Mouse (Mus musculus) liver, postnatal 0 days (tissue): ENCODE data around the gene Scamp4. TPM values are rescaled to one million over a fixed set of nuclear protein-coding genes. Genes with fewer than 3 reads are reported as not detected.

Experiments
- ATAC-seq: fragments of 200-750 bp; cut with Nextera tagmentation; 2 replicates; pipeline ENCODE4 v1.8.0; 2017; ENCODE audit warnings: mild to moderate bottlenecking, moderate library complexity
- DNase-seq: peaks from one replicate; pipeline ENCODE4 v3.0.0-alpha.2; 2016
- H3K27ac ChIP-seq: fragments of 300-500 bp; sonication (generic); 2 replicates; pipeline ENCODE4 v1.5.1; 2014; ENCODE audit warnings: antibody characterized with exemption, moderate library complexity, mild to moderate bottlenecking, low read depth
- H3K27me3 ChIP-seq: fragments of 300-500 bp; sonication (generic); 2 replicates; pipeline ENCODE4 v1.6.1; 2014; ENCODE audit warnings: low read length, control low read depth, mixed read lengths; ENCODE audit not compliant: insufficient read depth
- H3K36me3 ChIP-seq: fragments of 300-500 bp; sonication (generic); replicated peaks from 2 replicates; pipeline ENCODE4 v1.6.1; 2014; ENCODE audit warnings: mild to moderate bottlenecking, control low read depth, low read length, moderate library complexity, mixed read lengths; ENCODE audit not compliant: insufficient read depth
- H3K4me1 ChIP-seq: fragments of 300-500 bp; sonication (generic); 2 replicates; pipeline ENCODE4 v1.6.1; 2014; ENCODE audit warnings: antibody characterized with exemption, mild to moderate bottlenecking, control low read depth; ENCODE audit not compliant: insufficient read depth
- H3K4me2 ChIP-seq: fragments of 300-500 bp; sonication (generic); 2 replicates; pipeline ENCODE4 v1.6.1; 2014; ENCODE audit warnings: low read depth, mild to moderate bottlenecking, low read length, moderate library complexity, mixed read lengths
- H3K4me3 ChIP-seq: fragments of 300-500 bp; sonication (generic); 2 replicates; pipeline ENCODE4 v1.5.1; 2014; ENCODE audit warnings: low read depth, low read length
- H3K9ac ChIP-seq: fragments of 300-500 bp; sonication (generic); replicated peaks from 2 replicates; pipeline ENCODE4 v1.6.1; 2014; ENCODE audit warnings: mild to moderate bottlenecking, moderate library complexity
- H3K9me3 ChIP-seq: fragments of 300-500 bp; sonication (generic); 2 replicates; pipeline ENCODE4 v1.6.1; 2016; ENCODE audit warnings: mild to moderate bottlenecking, control low read depth, low read length, mixed read lengths
- CTCF ChIP-seq: sonication (generic); IDR thresholded peaks from 2 replicates; pipeline ENCODE4 v1.5.1; 2016; ENCODE audit warnings: antibody characterized with exemption, low read depth
- EP300 ChIP-seq: IDR thresholded peaks from 2 replicates; pipeline ENCODE4 v1.6.1; 2016; ENCODE audit warnings: antibody characterized with exemption, low read depth, mild to moderate bottlenecking
- WGBS: fragments of 180-500 bp; shearing (Covaris S2); extraction: QIAGEN DNeasy Blood & Tissue Kit; methylation state at CpG from one replicate; pipeline ENCODE4 v1.1.7; 2014; ENCODE audit not compliant: insufficient replicate concordance; 5-methylcytosine and 5-hydroxymethylcytosine counted together
- polyA plus RNA-seq: library from polyadenylated mRNA; unstranded; fragments of >200 nt; fragmentation: Nextera tagmentation; extraction: Ambion mirVana; gene quantifications from 2 replicates; pipeline ENCODE4 v1.2.1, GENCODE M21; 2015

Gene Scamp4
- polyA plus RNA-seq, 1 experiment from 2014 or later, result 29.2 TPM

- Histone ChIP-seq H3K4me1 (peaks cover 72% of the 10 kb centered on the region), H3K27ac (peak overlapping the region; percentile 91), H3K9ac (peak overlapping the region; percentile 55), H3K36me3 (peaks cover 6% of the 10 kb centered on the region; the same call in 1 of the 2 replicates), H3K27me3 (no peaks in the 10 kb centered on the region), H3K4me2 (peak overlapping the region; percentile 99), H3K4me3 (peak overlapping the region; percentile 46), H3K9me3 (no peaks in the 10 kb centered on the region)
- 13% methylated on average over 29 of the region's 30 CpGs for WGBS
- ATAC-seq (peak; percentile 18), DNase-seq (peak; percentile 54)
- TF ChIP-seq EP300 (no peak), CTCF (peak; percentile 39)
These were observed 31.5 kb upstream of the Scamp4 start for GRCm38 (mm10) chr10:80570871-80571836.

DNA sequence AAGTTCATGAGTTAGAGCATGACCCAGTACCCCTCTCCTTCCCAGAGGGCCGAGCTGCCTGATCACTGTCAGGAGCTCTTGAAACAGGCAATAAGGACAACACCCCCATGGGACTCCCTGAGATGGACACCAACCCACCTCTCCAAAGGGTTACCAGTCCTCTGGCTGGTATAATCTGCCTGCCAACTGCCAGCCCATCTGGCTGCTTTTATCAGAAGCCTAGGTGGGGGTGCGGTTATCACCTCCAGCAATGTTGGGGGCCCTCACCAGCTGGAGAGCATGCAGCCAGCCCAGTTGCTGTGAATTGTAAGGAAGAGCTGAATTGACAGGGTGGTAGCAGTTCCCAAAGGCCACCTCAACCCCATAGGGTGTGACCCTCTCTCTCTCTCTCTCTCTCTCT, 30.2 kb upstream of the Scamp4 start:
- DNase-seq, result peak; percentile 68
- peaks cover 6% of the 10 kb centered on the region; the same call in 1 of the 2 replicates for H3K36me3 ChIP-seq

DNA sequence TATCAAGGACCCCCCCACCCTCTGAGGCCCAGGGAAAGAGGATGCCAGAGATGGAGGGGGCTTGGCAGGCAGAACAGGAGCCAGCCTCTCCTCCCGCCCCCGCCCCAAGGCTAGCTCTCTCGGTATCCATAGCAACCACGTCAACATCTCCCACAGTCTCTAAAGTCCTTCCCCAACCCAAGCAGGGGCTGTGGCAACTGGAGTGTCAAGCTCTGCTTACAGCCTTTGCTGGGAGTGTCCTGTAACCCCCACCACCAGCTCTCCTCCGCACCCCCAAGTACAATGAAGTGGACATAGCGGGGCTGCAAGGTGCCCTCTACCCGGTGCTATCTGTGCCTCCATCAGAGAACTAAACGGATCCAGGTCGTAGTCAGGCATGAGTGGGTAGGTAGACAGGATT, 28.7 kb upstream of the Scamp4 start:
- TF ChIP-seq EP300 (no peak), CTCF (no peak)
- Histone ChIP-seq H3K9ac (peak overlapping the region; percentile 81; the same call in 1 of the 2 replicates), H3K4me2 (peak overlapping the region; percentile 99)

More for the DNA sequence above, 30.2 kb upstream of the Scamp4 start:
- WGBS, result 56% methylated on average over 2 of the region's 2 CpGs
- peak overlapping the region; percentile 99 for H3K4me2 ChIP-seq
- no peaks in the 10 kb centered on the region for H3K27me3 ChIP-seq
- H3K4me1 ChIP-seq, result peaks cover 74% of the 10 kb centered on the region
- TF ChIP-seq EP300 (peak; percentile 92), CTCF (no peak)
- peak overlapping the region; percentile 46 for H3K4me3 ChIP-seq
- no peaks in the 10 kb centered on the region for H3K9me3 ChIP-seq
- H3K9ac ChIP-seq, result peak overlapping the region; percentile 55; the same call in 1 of the 2 replicates
- ATAC-seq, result peak; percentile 11
- peak overlapping the region; percentile 91 for H3K27ac ChIP-seq

DNA sequence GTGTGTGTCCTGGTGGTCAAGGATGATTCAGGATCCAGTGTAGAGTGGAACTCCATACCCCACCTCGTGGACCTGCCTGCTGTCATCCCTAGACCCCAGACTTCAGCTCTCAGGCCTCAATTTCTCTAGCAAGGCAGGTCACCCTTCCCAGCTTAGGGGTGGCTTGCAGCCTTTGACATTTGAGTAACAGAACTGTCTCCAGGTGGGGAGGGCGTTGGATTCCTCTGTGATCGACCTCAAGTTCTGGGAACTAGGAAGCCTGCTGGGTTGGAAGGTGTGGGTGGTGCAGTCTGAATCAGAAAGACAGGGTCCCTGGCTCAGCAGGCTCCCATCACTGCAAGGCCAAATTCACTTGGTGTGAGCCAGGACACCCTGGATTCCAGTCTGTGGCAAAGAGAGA, 27.8 kb upstream of the Scamp4 start:
- Histone ChIP-seq H3K36me3 (no peaks in the 10 kb centered on the region), H3K4me2 (peak overlapping the region; percentile 99), H3K9ac (peak overlapping the region; percentile 81), H3K4me3 (peak overlapping the region; percentile 86), H3K27ac (no peak overlapping the region), H3K4me1 (peaks cover 85% of the 10 kb centered on the region), H3K9me3 (no peaks in the 10 kb centered on the region), H3K27me3 (no peaks in the 10 kb centered on the region)
- WGBS, result 67% methylated on average over 3 of the region's 3 CpGs
- no peak for ATAC-seq
- TF ChIP-seq EP300 (no peak), CTCF (no peak)
- no peak for DNase-seq

More for the DNA sequence above, 28.7 kb upstream of the Scamp4 start:
- WGBS, result 65% methylated on average over 9 of the region's 9 CpGs
- H3K36me3 ChIP-seq, result no peaks in the 10 kb centered on the region
- no peak for DNase-seq
- no peaks in the 10 kb centered on the region for H3K27me3 ChIP-seq
- H3K9me3 ChIP-seq, result no peaks in the 10 kb centered on the region
- H3K4me3 ChIP-seq, result no peak overlapping the region
- no peak for ATAC-seq
- peaks cover 85% of the 10 kb centered on the region for H3K4me1 ChIP-seq
- H3K27ac ChIP-seq, result peak overlapping the region; percentile 91

- H3K4me3 ChIP-seq, result peak overlapping the region; percentile 86
- 7% methylated on average over 17 of the region's 17 CpGs for WGBS
- no peaks in the 10 kb centered on the region for H3K9me3 ChIP-seq
- H3K27me3 ChIP-seq, result no peaks in the 10 kb centered on the region
- peak overlapping the region; percentile 99 for H3K4me2 ChIP-seq
- H3K36me3 ChIP-seq, result no peaks in the 10 kb centered on the region
- ATAC-seq (no peak), DNase-seq (no peak)
- no peak for TF ChIP-seq EP300
- peak overlapping the region; percentile 41; the same call in 1 of the 2 replicates for H3K27ac ChIP-seq
- peaks cover 75% of the 10 kb centered on the region for H3K4me1 ChIP-seq
- H3K9ac ChIP-seq, result peak overlapping the region; percentile 81
These were observed 26.7 kb upstream of the Scamp4 start for GRCm38 (mm10) chr10:80575925-80576324.
